Mouse (Mus musculus) mouse trophoblast stem cell (cell line): Measurements from ENCODE around the gene Hecw2.

Experiments used
- in situ Hi-C, 2 experiments: fragments of 300-500 bp; cut with MseI, MboI; formaldehyde crosslinking; loops; 2 replicates in 1 of 2; 3 replicates in 1 of 2; pipeline ENCODE4 v1.15.1; 2025

Gene Hecw2

GRCm38 (mm10) chr1:54118342-54118973 is 76.5 kb downstream of the Hecw2 start:
- in situ Hi-C loops = no loop called here

GRCm38 (mm10) chr1:54110920-54111605 is 83.9 kb downstream of the Hecw2 start:
- in situ Hi-C loops = no loop called here

- in situ Hi-C loops = no loop called here
Observed at GRCm38 (mm10) chr1:54109255-54109654, 85.7 kb downstream of the Hecw2 start.

GRCm38 (mm10) chr1:54106756-54107155 is 88.2 kb downstream of the Hecw2 start:
- in situ Hi-C loops = no loop called here

GRCm38 (mm10) chr1:54079708-54080107 is 115.3 kb downstream of the Hecw2 start:
- in situ Hi-C loops = no loop called here

GRCm38 (mm10) chr1:54074456-54074855 is 120.5 kb downstream of the Hecw2 start:
- in situ Hi-C loops = no loop called here

- in situ Hi-C loops = no loop called here
Observed at GRCm38 (mm10) chr1:54070121-54070520, 124.8 kb downstream of the Hecw2 start.

GRCm38 (mm10) chr1:54068248-54068647 is 126.7 kb downstream of the Hecw2 start:
- in situ Hi-C loops = no loop called here

GRCm38 (mm10) chr1:54065434-54065833 is 129.5 kb downstream of the Hecw2 start:
- in situ Hi-C loops = no loop called here

GRCm38 (mm10) chr1:54061078-54061477 is 133.9 kb downstream of the Hecw2 start:
- in situ Hi-C loops = no loop called here

GRCm38 (mm10) chr1:54059731-54060130 is 135.2 kb downstream of the Hecw2 start:
- in situ Hi-C loops = no loop called here

- in situ Hi-C loops = no loop called here
Observed at GRCm38 (mm10) chr1:54052771-54053170, 142.2 kb downstream of the Hecw2 start.

GRCm38 (mm10) chr1:54046923-54047322 is 148.0 kb downstream of the Hecw2 start:
- in situ Hi-C loops = no loop called here

- in situ Hi-C loops = no loop called here
Observed at GRCm38 (mm10) chr1:54039062-54039461, 155.9 kb downstream of the Hecw2 start.

- in situ Hi-C loops = no loop called here
Observed at GRCm38 (mm10) chr1:54017686-54018085, 177.3 kb downstream of the Hecw2 start.

GRCm38 (mm10) chr1:54015739-54016138 is 179.2 kb downstream of the Hecw2 start:
- in situ Hi-C loops = no loop called here

GRCm38 (mm10) chr1:54012414-54012813 is 182.6 kb downstream of the Hecw2 start:
- in situ Hi-C loops = no loop called here

GRCm38 (mm10) chr1:54009418-54010064 is 185.4 kb downstream of the Hecw2 start:
- in situ Hi-C loops = no loop called here

- in situ Hi-C loops = no loop called here
Observed at GRCm38 (mm10) chr1:54005860-54006386, 189.0 kb downstream of the Hecw2 start.

GRCm38 (mm10) chr1:54003288-54003687 is 191.7 kb downstream of the Hecw2 start:
- in situ Hi-C loops = no loop called here

- in situ Hi-C loops = no loop called here
Observed at GRCm38 (mm10) chr1:54002077-54002476, 192.9 kb downstream of the Hecw2 start.

- in situ Hi-C loops = no loop called here
Observed at GRCm38 (mm10) chr1:53997239-53997638, 197.7 kb downstream of the Hecw2 start.
